9 mouse cellular contexts compared by ENCODE assay signal in the genomic region with DNA sequence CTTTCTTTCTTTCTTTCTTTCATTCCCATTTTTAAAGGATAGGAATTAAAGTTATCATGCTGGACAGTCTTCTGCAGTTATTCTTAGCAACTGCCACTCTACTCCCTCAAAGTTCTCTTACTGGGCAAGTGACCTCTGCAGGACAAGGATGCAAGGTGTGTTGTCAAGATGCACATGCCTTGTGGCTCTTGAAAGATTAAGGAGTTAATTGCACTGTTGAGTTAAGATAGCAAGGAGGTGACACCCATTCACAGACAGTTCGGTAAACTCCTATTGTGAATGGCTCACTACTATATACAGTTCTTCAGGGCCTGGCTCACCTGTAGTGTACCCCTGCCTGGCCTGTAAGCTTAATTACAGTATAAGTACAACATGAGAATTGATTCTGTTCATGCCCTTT. TPM values are rescaled to one million over a fixed set of nuclear protein-coding genes. Genes with fewer than 3 reads are reported as not detected.
DNase-seq lines count a peak whose midpoint lies in the region; ATAC-seq lines count a peak whose summit lies in the region.
"Had no signal": no experiment of that assay in that cellular context is flagged by ENCODE, and none has a peak within 500 bp of the region (broad histone marks: within the 10 kb centered on the region; RNA-seq: fewer than 3 reads in every experiment).

No protein-coding gene starts in this region.

- WGBS in kidney, embryonic 16.5 days = 21% methylated on average over 1 of the region's 1 CpGs
- WGBS in embryonic facial prominence, embryonic 15.5 days = 39% methylated on average over 1 of the region's 1 CpGs
- 51% methylated on average over 1 of the region's 1 CpGs for WGBS in limb, embryonic 10.5 days
- 41% methylated on average over 1 of the region's 1 CpGs for whole genome bisulfite sequencing in neural tube, embryonic 12.5 days

- H3K9me3 ChIP-seq in kidney, embryonic 16.5 days (ENCODE audit: low read length) = no peaks in the 10 kb centered on the region
- no peaks in the 10 kb centered on the region for H3K9me3 ChIP-seq in embryonic facial prominence, embryonic 15.5 days (replicated peaks)
- no peaks in the 10 kb centered on the region for H3K9me3 ChIP-seq in limb, embryonic 10.5 days (replicated peaks)
- no peaks in the 10 kb centered on the region for H3K9me3 ChIP-seq in neural tube, embryonic 12.5 days

- peak overlapping the region; percentile 63 for H3K4me2 ChIP-seq in kidney, embryonic 16.5 days (replicated peaks; ENCODE audit: low read depth, low read length)
- peak overlapping the region; percentile 58 for H3K4me2 ChIP-seq in embryonic facial prominence, embryonic 15.5 days (replicated peaks)
- peak overlapping the region; percentile 83 for H3K4me2 ChIP-seq in neural tube, embryonic 12.5 days (replicated peaks)

- no peak overlapping the region for H3K27ac ChIP-seq in kidney, embryonic 16.5 days (ENCODE audit: low read length)
- no peak overlapping the region for H3K27ac ChIP-seq in embryonic facial prominence, embryonic 15.5 days (replicated peaks)
- H3K27ac ChIP-seq in limb, embryonic 10.5 days = no peak overlapping the region
- no peak overlapping the region for H3K27ac ChIP-seq in neural tube, embryonic 12.5 days

- no peak for ATAC-seq in kidney, embryonic 16.5 days (ENCODE audit: low FRiP score, low TSS enrichment)
- no peak for ATAC-seq in embryonic facial prominence, embryonic 15.5 days (ENCODE audit: insufficient number of reproducible peaks, low FRiP score, low TSS enrichment, low read depth)
- ATAC-seq in neural tube, embryonic 12.5 days (ENCODE audit: low FRiP score, low read depth) = no peak

- peak overlapping the region; percentile 98 for H3K9ac ChIP-seq in kidney, embryonic 16.5 days (replicated peaks; ENCODE audit: low read length)
- no peak overlapping the region for H3K9ac ChIP-seq in embryonic facial prominence, embryonic 15.5 days
- peak overlapping the region; percentile 96; the same call in 1 of the 2 replicates for H3K9ac ChIP-seq in neural tube, embryonic 12.5 days

- peaks cover 8% of the 10 kb centered on the region; the same call in 1 of the 2 replicates for H3K36me3 ChIP-seq in kidney, embryonic 16.5 days (ENCODE audit: insufficient read depth, low read length)
- 0 out of 2 replicates have a peak, but pooled peaks cover 3% of the 10 kb centered on the region for H3K36me3 ChIP-seq in embryonic facial prominence, embryonic 15.5 days
- H3K36me3 ChIP-seq in limb, embryonic 10.5 days = peaks cover 40% of the 10 kb centered on the region
- H3K36me3 ChIP-seq in neural tube, embryonic 12.5 days = peaks cover 9% of the 10 kb centered on the region; the same call in 1 of the 2 replicates

- H3K4me3 ChIP-seq in kidney, embryonic 16.5 days (ENCODE audit: low read length) = peak overlapping the region; percentile 100
- peak overlapping the region; percentile 96 for H3K4me3 ChIP-seq in embryonic facial prominence, embryonic 15.5 days (replicated peaks)
- peak overlapping the region; percentile 75 for H3K4me3 ChIP-seq in limb, embryonic 10.5 days
- peak overlapping the region; percentile 92 for H3K4me3 ChIP-seq in neural tube, embryonic 12.5 days

- H3K4me1 ChIP-seq in kidney, embryonic 16.5 days (ENCODE audit: insufficient read depth, low read length) = peaks cover 30% of the 10 kb centered on the region
- H3K4me1 ChIP-seq in embryonic facial prominence, embryonic 15.5 days = peaks cover 15% of the 10 kb centered on the region
- peaks cover 22% of the 10 kb centered on the region for H3K4me1 ChIP-seq in limb, embryonic 10.5 days
- peaks cover 24% of the 10 kb centered on the region for H3K4me1 ChIP-seq in neural tube, embryonic 12.5 days

- DNase-seq in kidney, postnatal 4 days = no peak
- no peak for DNase-seq in limb, embryonic 10.5 days (ENCODE audit: low spot score)
- no peak for DNase-seq in urinary bladder, postnatal 14 days (ENCODE audit: low spot score)
- DNase-seq in embryo, embryonic 9.5 days (ENCODE audit: extremely low spot score) = no peak
- DNase-seq in frontal cortex, postnatal 10 days (ENCODE audit: low spot score in 2 of 2) = no peak
- DNase-seq: lung, postnatal 10 days had no signal

- no peaks in the 10 kb centered on the region for H3K27me3 ChIP-seq in kidney, embryonic 16.5 days (ENCODE audit: insufficient read depth, low read length)
- H3K27me3 ChIP-seq in embryonic facial prominence, embryonic 15.5 days = no peaks in the 10 kb centered on the region
- no peaks in the 10 kb centered on the region for H3K27me3 ChIP-seq in limb, embryonic 10.5 days (ENCODE audit: low read depth, poor library complexity, severe bottlenecking)
- H3K27me3 ChIP-seq in neural tube, embryonic 12.5 days (replicated peaks) = no peaks in the 10 kb centered on the region

RNA-seq across cellular contexts. Expression of gene Canx, which starts 1.6 kb away (rescaled TPM):
- polyA plus RNA-seq in kidney, embryonic 16.5 days (2015; fragmentation: Nextera tagmentation; extraction: Ambion mirVana) = 393 and 397 TPM in 2 replicates
- polyA plus RNA-seq in embryonic facial prominence, embryonic 15.5 days (2015; fragmentation: Nextera tagmentation; extraction: Ambion mirVana) = 284 and 286 TPM in 2 replicates
- 311 and 334 TPM in 2 replicates for polyA plus RNA-seq in limb, embryonic 10.5 days (2016; fragmentation: Nextera tagmentation; extraction: Ambion mirVana)
- polyA plus RNA-seq in neural tube, embryonic 12.5 days (2016; fragmentation: Nextera tagmentation; extraction: Ambion mirVana) = 277 and 291 TPM in 2 replicates

RNA-seq across cellular contexts. Expression of gene Cby3, which starts 30.4 kb away (rescaled TPM):
- 0.55 and 0.71 TPM in 2 replicates for polyA plus RNA-seq in kidney, embryonic 16.5 days (2015; fragmentation: Nextera tagmentation; extraction: Ambion mirVana)
- polyA plus RNA-seq in embryonic facial prominence, embryonic 15.5 days (2015; fragmentation: Nextera tagmentation; extraction: Ambion mirVana) = 0.24 and 0.25 TPM in 2 replicates
- polyA plus RNA-seq in limb, embryonic 10.5 days (2016; fragmentation: Nextera tagmentation; extraction: Ambion mirVana) = 0.43 TPM in 1 of 2 replicates, not detected in the other
- polyA plus RNA-seq in neural tube, embryonic 12.5 days (2016; fragmentation: Nextera tagmentation; extraction: Ambion mirVana) = 0.31 TPM in 1 of 2 replicates, not detected in the other

RNA-seq across cellular contexts. Expression of gene Maml1, which starts 31.7 kb away (rescaled TPM):
- 5.2 and 6.3 TPM in 2 replicates for polyA plus RNA-seq in kidney, embryonic 16.5 days (2015; fragmentation: Nextera tagmentation; extraction: Ambion mirVana)
- polyA plus RNA-seq in embryonic facial prominence, embryonic 15.5 days (2015; fragmentation: Nextera tagmentation; extraction: Ambion mirVana) = 5.8 and 6.9 TPM in 2 replicates
- polyA plus RNA-seq in limb, embryonic 10.5 days (2016; fragmentation: Nextera tagmentation; extraction: Ambion mirVana) = 7.3 and 7.7 TPM in 2 replicates
- 6.4 and 7.3 TPM in 2 replicates for polyA plus RNA-seq in neural tube, embryonic 12.5 days (2016; fragmentation: Nextera tagmentation; extraction: Ambion mirVana)

RNA-seq across cellular contexts. Expression of gene Hnrnph1, which starts 52.9 kb away (rescaled TPM):
- 500 and 509 TPM in 2 replicates for polyA plus RNA-seq in kidney, embryonic 16.5 days (2015; fragmentation: Nextera tagmentation; extraction: Ambion mirVana)
- polyA plus RNA-seq in embryonic facial prominence, embryonic 15.5 days (2015; fragmentation: Nextera tagmentation; extraction: Ambion mirVana) = 400 and 410 TPM in 2 replicates
- 586 and 668 TPM in 2 replicates for polyA plus RNA-seq in limb, embryonic 10.5 days (2016; fragmentation: Nextera tagmentation; extraction: Ambion mirVana)
- polyA plus RNA-seq in neural tube, embryonic 12.5 days (2016; fragmentation: Nextera tagmentation; extraction: Ambion mirVana) = 635 and 665 TPM in 2 replicates
